Mouse (Mus musculus) intestine, postnatal 0 days (tissue): Measurements from ENCODE around the gene Ryr3. TPM values are rescaled to one million over a fixed set of nuclear protein-coding genes. Genes with fewer than 3 reads are reported as not detected.

Experiments
- ATAC-seq: fragments of 200-750 bp; cut with Nextera tagmentation; 2 replicates; pipeline ENCODE4 v1.8.0; 2017; ENCODE audit warnings: mild to moderate bottlenecking, moderate TSS enrichment, moderate library complexity
- H3K27ac ChIP-seq: fragments of 300-500 bp; sonication (generic); 2 replicates; pipeline ENCODE4 v1.5.1; 2014; ENCODE audit warnings: mild to moderate bottlenecking, low read depth, low read length, moderate library complexity
- H3K27me3 ChIP-seq: fragments of 300-500 bp; sonication (generic); replicated peaks from 2 replicates; pipeline ENCODE4 v1.6.1; 2014; ENCODE audit warnings: low read length, mixed read lengths; ENCODE audit not compliant: control insufficient read depth, insufficient read depth
- H3K36me3 ChIP-seq: fragments of 300-500 bp; sonication (generic); 2 replicates; pipeline ENCODE4 v1.6.1; 2014; ENCODE audit warnings: mild to moderate bottlenecking, moderate library complexity; ENCODE audit not compliant: control insufficient read depth, insufficient read depth
- H3K4me1 ChIP-seq: fragments of 300-500 bp; sonication (generic); replicated peaks from 2 replicates; pipeline ENCODE4 v1.6.1; 2014; ENCODE audit warnings: antibody characterized with exemption, low read length, mixed read lengths; ENCODE audit not compliant: control insufficient read depth, insufficient read depth
- H3K4me2 ChIP-seq: fragments of 300-500 bp; sonication (generic); replicated peaks from 2 replicates; pipeline ENCODE4 v1.6.1; 2014; ENCODE audit warnings: low read depth, mild to moderate bottlenecking, moderate library complexity
- H3K4me3 ChIP-seq: fragments of 300-500 bp; sonication (generic); 2 replicates; pipeline ENCODE4 v1.5.1; 2014; ENCODE audit warnings: low read depth, low read length
- H3K9ac ChIP-seq: fragments of 300-500 bp; sonication (generic); 2 replicates; pipeline ENCODE4 v1.6.1; 2014; ENCODE audit warnings: mild to moderate bottlenecking, low read depth, low read length
- H3K9me3 ChIP-seq: fragments of 300-500 bp; sonication (generic); 2 replicates; pipeline ENCODE4 v1.6.1; 2016; ENCODE audit warnings: mixed run types; ENCODE audit not compliant: control insufficient read depth
- CTCF ChIP-seq: sonication (generic); IDR thresholded peaks from 2 replicates; pipeline ENCODE4 v1.5.1; 2016; ENCODE audit warnings: low read depth, mild to moderate bottlenecking, control low read depth, antibody characterized with exemption, moderate library complexity
- WGBS: fragments of 180-500 bp; shearing (Covaris S2); extraction: QIAGEN DNeasy Blood & Tissue Kit; methylation state at CpG from one replicate; pipeline ENCODE4 v1.1.7; 2014; 5-methylcytosine and 5-hydroxymethylcytosine counted together
- polyA plus RNA-seq: library from polyadenylated mRNA; unstranded; fragments of >200 nt; fragmentation: Nextera tagmentation; extraction: Ambion mirVana; gene quantifications from 2 replicates; pipeline ENCODE4 v1.2.1, GENCODE M21; 2015

The Ryr3 gene
- polyA plus RNA-seq, 1 experiment from 2014 or later, result 0.73 TPM

DNA sequence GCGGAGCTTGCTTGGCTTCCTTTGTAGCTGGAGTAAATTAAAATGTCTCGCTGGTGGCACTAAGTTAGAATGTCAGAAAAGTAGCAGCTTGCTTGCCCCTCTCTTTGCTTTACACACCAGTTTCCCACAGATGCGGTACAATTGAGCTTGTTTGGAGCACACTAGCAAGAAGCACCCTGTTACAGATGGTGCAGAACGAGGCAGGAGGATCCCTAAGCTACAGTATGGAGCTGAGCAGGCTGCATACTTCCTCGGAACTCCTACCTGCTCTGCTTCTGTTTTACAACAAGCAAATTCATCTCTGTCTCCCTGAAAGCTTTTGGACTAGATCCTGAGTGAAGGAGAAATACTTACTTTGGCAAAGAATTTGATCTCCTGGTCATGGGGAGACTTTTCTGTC, 465.5 kb downstream of the Ryr3 start:
- no peak overlapping the region for H3K4me2 ChIP-seq
- no peak for ATAC-seq
- H3K9ac ChIP-seq, result no peak overlapping the region
- WGBS, result 80% methylated on average over 5 of the region's 5 CpGs
- no peak overlapping the region for H3K4me3 ChIP-seq
- H3K36me3 ChIP-seq, result no peaks in the 10 kb centered on the region
- no peak for TF ChIP-seq CTCF
- no peaks in the 10 kb centered on the region for H3K4me1 ChIP-seq
- H3K27me3 ChIP-seq, result no peaks in the 10 kb centered on the region
- no peaks in the 10 kb centered on the region for H3K9me3 ChIP-seq
- no peak overlapping the region for H3K27ac ChIP-seq

DNA sequence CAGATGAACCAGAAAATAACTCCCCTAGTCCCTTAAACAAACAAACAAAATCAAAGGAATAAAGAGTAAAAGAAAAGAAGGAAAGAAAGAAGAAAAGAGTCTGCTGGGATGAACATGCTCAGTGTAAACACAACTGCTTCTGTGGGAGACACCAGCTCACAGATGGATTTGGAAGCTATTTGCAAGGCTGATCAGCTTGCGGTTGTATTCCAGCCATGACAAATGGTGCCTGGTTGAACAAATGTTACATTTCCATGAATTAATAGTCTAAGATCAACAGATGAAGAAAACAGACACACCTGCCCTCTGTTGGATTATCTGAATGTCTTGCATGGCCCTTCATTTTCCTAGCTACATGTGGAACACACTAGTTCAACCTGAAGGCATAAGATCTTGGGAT, 468.4 kb downstream of the Ryr3 start:
- no peak for ATAC-seq
- Histone ChIP-seq H3K4me3 (no peak overlapping the region), H3K36me3 (no peaks in the 10 kb centered on the region), H3K9ac (no peak overlapping the region), H3K27me3 (no peaks in the 10 kb centered on the region), H3K4me1 (no peaks in the 10 kb centered on the region), H3K9me3 (no peaks in the 10 kb centered on the region), H3K4me2 (no peak overlapping the region), H3K27ac (no peak overlapping the region)
- TF ChIP-seq CTCF, result no peak
- WGBS, result 90% methylated on average over 1 of the region's 1 CpGs

DNA sequence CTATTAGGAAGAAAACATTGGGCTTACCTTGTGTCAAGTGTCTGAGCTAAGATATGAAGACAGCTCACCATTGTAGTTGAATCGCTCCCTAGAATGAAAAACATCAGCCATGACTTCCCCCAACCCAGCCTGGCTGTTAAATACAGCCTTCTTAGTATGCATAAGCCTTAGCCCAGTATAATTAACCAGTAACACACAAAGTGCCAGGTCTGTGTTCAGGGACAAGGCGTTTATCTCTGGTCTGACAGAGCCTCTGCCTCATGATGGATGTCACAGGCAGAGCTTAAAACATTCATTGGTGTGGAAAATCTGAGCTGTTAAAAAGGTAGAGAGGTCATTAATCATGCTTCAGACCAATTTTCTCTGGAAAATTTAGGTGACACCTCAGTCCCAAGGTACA, 484.0 kb downstream of the Ryr3 start:
- Histone ChIP-seq H3K4me2 (no peak overlapping the region), H3K27ac (no peak overlapping the region), H3K36me3 (no peaks in the 10 kb centered on the region), H3K4me3 (no peak overlapping the region), H3K4me1 (no peaks in the 10 kb centered on the region), H3K9ac (no peak overlapping the region), H3K27me3 (no peaks in the 10 kb centered on the region), H3K9me3 (no peaks in the 10 kb centered on the region)
- 52% methylated on average over 2 of the region's 2 CpGs for WGBS
- no peak for TF ChIP-seq CTCF
- ATAC-seq, result no peak

GRCm38 (mm10) chr2:112727842-112728241, 489.1 kb downstream of the Ryr3 start:
- Histone ChIP-seq H3K9me3 (no peaks in the 10 kb centered on the region), H3K27me3 (no peaks in the 10 kb centered on the region), H3K9ac (no peak overlapping the region), H3K4me1 (no peaks in the 10 kb centered on the region), H3K36me3 (no peaks in the 10 kb centered on the region), H3K4me2 (no peak overlapping the region), H3K27ac (no peak overlapping the region), H3K4me3 (no peak overlapping the region)
- 41% methylated on average over 6 of the region's 6 CpGs for WGBS
- no peak for TF ChIP-seq CTCF
- ATAC-seq, result no peak

DNA sequence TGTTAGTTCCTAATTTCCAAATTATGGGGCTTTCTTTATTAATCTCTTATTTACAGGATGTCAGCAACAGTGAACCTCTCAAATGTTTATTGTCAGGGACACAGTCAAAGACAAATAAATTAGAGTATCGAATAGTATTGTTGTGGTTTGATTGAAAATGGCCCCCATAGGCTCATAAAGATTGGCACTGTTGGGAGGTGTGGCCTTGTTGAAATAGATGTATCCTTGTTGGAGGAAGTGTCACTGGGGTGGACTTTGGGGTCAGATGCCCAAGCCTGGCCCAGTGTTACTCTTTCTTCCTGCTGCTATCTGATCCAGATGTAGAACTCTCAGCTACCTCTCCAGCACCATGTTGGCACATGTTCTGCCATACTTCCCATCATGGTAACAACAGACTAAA, 495.7 kb downstream of the Ryr3 start:
- Histone ChIP-seq H3K4me1 (no peaks in the 10 kb centered on the region), H3K27me3 (no peaks in the 10 kb centered on the region), H3K36me3 (no peaks in the 10 kb centered on the region), H3K27ac (no peak overlapping the region), H3K9me3 (no peaks in the 10 kb centered on the region), H3K4me3 (no peak overlapping the region), H3K4me2 (no peak overlapping the region), H3K9ac (no peak overlapping the region)
- ATAC-seq, result no peak
- WGBS, result 88% methylated on average over 1 of the region's 1 CpGs
- TF ChIP-seq CTCF, result no peak

DNA sequence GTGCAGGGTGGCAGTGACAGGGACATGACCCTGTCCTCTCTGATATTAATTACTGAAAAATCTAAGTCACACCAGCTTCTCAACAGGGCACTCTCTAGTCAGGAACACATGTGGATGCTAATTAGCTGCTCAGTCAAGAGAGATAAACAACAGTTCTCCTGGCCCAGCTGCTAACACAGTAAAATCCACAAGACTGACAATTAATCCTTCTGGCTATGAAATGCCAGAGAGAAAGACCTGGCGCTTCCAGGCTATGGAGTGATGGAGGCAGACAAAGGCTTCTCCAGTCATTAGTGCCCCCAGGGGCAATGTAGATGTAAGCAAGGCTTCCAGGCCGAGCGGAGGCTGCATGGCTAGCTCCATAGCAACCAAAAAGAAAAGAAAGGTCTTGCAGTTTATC, 496.2 kb downstream of the Ryr3 start:
- ATAC-seq, result no peak
- no peak for TF ChIP-seq CTCF
- H3K9ac ChIP-seq, result no peak overlapping the region
- no peak overlapping the region for H3K4me2 ChIP-seq
- no peaks in the 10 kb centered on the region for H3K4me1 ChIP-seq
- 59% methylated on average over 3 of the region's 3 CpGs for WGBS
- no peaks in the 10 kb centered on the region for H3K9me3 ChIP-seq
- H3K4me3 ChIP-seq, result no peak overlapping the region
- no peaks in the 10 kb centered on the region for H3K27me3 ChIP-seq
- no peak overlapping the region for H3K27ac ChIP-seq
- no peaks in the 10 kb centered on the region for H3K36me3 ChIP-seq

DNA sequence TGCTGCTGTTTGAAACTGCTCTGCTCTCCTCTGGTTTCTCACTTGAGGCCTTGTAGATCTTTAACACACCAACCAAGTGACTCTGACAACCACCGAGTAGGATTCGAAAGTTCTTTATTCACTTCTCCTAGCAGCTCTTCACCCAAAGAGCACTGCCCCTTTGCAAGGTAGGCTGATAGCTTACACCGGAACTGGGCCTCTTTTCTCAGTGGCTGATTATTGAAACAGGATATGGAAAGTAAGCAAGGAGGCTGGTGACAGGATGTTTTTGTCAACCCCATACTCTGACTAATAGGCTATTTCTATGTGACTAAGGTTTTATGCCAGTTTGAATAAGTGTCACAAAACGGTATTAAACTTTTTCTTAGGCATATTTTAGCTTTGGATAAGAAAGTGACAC, 502.2 kb downstream of the Ryr3 start:
- no peaks in the 10 kb centered on the region for H3K4me1 ChIP-seq
- no peak overlapping the region for H3K4me3 ChIP-seq
- no peaks in the 10 kb centered on the region for H3K36me3 ChIP-seq
- H3K9me3 ChIP-seq, result no peaks in the 10 kb centered on the region
- no peaks in the 10 kb centered on the region for H3K27me3 ChIP-seq
- no peak for ATAC-seq
- 69% methylated on average over 4 of the region's 4 CpGs for WGBS
- no peak overlapping the region for H3K4me2 ChIP-seq
- no peak overlapping the region for H3K9ac ChIP-seq
- no peak for TF ChIP-seq CTCF
- no peak overlapping the region for H3K27ac ChIP-seq
